Mouse (Mus musculus): ENCODE measurements around the gene Naip1.

GRCm38 (mm10) chr13:100463527-100464222, 11.0 kb upstream of the Naip1 start:
- no peak for TF ChIP-seq CTCF (IDR thresholded peaks at IDR 0.05; ENCODE audit: borderline replicate concordance, insufficient read depth, low read length)
- TF ChIP-seq POLR2A (IDR thresholded peaks at IDR 0.05; ENCODE audit: low read depth, low read length): no peak

Data from embryonic fibroblast, embryonic 13.5 days (primary cell).